Mouse (Mus musculus) spleen, adult 2 months (tissue): ENCODE results near the gene Klc1.

Source experiments
- CTCF ChIP-seq: fragments of 200-500 bp; IDR thresholded peaks from 2 replicates; pipeline ENCODE4 v1.5.1; 2011; ENCODE audit warnings: mild to moderate bottlenecking, inconsistent platforms; ENCODE audit not compliant: insufficient read depth, insufficient read length, insufficient replicate concordance; ENCODE audit errors: extremely low read depth
- POLR2A ChIP-seq: fragments of 200-500 bp; IDR thresholded peaks from 2 replicates; pipeline ENCODE4 v1.6.1; 2011; ENCODE audit warnings: low read depth, low read length, inconsistent platforms

DNA sequence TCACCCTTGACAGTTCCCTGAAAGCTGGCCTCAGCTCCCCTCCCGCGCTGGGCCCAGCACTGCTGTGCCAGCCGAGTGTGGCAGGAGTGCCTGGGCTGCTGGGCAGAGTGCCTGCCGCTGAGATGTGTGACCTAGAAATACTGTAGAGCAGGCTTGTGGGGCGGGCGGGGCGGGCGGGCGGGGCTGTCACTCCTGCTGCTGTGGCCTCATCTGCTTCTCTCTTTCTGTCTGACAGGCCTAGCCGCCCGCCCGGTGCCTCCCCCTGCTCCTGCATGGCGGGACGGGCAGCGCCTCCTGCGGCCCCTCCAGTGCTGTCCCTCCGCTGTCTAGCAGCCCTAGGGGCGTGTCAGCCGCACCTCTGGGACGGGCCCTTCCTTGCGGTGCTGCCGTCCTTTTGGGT lies 35.5 kb downstream of the Klc1 start:
- TF ChIP-seq CTCF (no peak), POLR2A (no peak)
